Mouse (Mus musculus) spleen, adult 18-20 months (tissue): ENCODE measurements around the gene Nckap5.

Source experiments
- DNase-seq, 2 experiments: peaks; one replicate each; pipeline ENCODE4 v3.0.0; 2022; ENCODE audit warnings: mixed read lengths in 2 of 2

The Nckap5 gene

DNA sequence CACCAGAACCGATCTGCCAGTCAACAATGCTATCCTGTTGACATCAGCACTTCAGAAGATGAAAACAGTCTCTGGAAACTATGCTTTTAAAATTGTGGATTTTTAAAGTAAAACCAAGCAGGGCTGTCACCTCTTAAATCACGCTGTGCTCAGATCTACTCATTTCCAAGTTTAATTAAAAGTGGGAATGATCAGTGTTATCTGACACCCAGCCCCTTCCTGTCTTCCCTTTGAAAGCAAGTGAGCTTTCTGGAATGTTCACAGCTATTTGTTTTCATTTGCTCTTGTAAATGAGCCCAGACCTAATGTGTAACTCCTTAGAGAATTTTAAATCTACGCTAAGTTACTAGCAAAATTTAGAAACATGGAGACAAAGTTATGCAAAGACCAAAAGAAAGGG, 491.3 kb downstream of the Nckap5 start:
- no peak for DNase-seq

DNA sequence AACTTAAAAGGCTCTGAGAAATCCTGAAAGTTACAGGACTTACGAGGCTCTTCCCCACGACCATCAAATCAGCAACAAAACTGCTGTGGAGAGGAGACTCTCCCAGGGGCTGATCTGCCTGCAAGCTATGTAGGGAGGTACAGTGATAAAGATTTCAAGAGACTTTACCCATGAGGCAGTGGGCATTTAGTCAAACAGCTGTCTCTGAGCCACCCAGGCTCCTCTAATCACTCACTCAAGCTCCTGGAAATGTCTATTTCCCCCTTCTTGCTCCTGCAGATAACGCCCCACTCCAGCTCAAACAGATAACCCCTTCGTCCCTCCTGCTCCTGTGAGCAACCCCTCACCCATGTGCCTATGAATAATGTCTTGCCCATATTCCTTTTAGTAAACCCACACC, 496.4 kb downstream of the Nckap5 start:
- DNase-seq: no peak

DNA sequence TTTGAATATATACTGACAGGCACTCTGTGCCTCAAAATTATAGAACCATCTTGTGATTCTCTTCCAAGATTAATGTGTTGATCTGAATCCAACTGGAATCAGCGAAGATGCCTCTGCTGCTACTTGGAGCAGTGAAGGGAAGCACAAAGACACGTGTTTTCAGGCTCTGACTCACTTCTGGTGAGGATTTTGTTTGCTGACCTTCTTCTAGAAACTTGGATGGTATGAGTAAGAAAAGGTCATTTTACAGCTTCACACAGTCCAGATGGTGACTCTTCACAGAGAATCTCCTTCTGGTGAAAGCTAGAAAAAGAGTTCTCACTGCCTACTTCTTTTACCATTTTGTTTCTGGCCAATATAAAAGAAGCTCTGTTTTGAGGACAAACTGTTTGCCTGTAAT, 498.6 kb downstream of the Nckap5 start:
- no peak for DNase-seq

DNA sequence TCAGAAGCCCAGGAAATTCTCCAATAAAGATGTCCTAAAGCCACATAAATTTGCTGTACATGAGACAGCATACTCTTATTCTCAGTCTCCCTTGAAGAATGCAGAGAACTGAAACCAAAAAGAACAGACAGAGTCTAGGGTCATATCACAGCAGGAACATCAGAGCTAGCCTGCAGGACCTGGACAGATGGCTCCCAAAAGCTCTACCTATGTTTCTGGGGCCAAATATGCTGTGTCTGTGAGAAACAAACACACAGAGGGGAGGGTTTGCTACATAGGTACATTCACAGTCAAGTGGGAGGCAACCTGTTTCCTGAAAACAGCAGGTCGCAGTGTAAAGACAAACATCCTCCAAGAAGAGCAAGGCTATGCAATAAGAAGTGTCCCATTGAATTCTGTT, 509.9 kb downstream of the Nckap5 start:
- DNase-seq: no peak

DNA sequence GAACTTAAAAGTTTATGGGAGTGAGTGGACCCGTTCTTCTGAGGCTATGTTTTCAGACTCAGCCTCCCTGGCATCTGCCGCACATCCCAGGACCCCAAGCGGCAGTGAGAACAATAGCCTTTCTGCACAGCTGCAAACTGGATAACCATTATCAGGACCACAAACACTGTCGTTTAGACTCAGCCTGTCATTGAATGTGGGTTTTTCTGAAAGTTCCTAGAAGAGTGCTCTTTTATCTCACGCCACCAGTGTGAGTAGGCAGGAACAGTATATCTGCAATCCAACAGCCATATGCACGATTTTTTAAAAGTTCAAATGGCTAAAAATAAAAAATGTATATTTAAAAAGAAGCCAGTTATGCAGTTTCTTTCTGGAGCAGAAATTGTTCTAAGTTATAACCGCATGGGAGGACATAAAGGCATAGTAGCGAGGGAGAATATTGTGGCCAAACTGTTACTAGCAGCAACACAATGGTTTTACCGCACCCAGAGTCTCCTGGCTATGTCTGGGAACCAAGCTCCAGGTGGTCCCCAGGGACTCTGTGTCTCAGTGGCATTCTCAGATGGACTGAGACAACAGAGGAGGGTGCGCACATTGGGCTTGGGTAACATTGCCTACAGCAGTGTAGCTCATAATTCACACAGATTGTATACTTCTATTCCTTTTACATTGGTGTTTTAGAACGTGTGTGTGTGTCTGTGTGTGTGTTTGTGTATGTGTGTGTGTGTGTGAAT, 512.6 kb downstream of the Nckap5 start:
- no peak for DNase-seq

DNA sequence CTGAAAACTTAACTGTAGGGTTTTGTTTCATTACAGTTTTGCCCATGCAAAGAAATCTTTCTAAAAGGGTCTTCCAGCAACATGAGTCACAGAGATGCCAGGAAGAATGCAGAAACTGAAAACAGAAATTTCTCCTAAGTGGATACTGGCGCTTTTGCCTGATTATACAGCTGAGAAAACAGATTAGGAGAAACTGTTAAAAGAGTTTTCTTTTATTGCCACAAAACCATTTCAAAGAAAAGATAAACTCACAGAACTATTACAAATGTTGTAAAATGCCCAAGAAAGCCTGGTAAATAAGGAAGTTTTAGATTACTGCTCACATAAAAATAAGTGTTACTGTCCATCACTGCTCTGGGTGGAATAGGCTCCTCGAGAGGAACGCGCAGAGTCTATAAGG, 513.3 kb downstream of the Nckap5 start:
- no peak for DNase-seq

DNA sequence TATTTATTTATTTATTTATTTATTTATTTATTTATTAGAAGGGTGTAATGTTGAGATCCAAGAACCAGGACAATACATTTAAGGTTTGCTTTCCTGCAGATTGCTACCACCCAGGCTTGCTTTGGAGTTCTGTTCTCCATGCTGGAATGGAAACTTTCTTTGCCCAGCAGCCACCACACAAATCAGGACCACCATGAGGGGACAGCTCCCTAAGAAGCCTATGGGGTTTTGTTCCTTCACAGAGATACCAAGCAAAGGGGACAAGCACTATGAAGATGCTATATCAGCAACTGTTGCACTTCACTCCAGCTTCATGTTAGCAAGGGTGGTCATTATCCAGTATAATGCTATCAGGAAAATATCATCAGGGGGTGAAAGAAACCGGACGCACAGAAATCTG, 513.7 kb downstream of the Nckap5 start:
- no peak for DNase-seq

DNA sequence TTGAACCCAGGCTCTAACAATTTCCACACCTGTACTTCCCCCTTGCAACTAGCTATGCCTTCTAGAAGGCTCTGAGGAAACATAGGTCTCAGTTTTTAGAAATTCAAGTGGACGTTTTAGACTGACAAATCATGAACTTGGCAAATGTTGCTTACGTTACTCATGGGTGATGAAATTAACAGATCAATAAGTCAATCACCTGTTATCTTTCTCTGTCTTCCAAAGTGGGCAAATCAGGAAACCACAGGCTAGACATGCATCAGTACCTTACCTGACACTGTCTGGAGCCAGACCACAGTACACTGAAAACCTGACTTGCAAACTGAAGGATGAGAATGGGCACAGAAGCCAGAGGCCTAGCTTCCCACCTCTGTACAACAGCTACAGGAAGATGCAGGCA, 529.5 kb downstream of the Nckap5 start:
- no peak for DNase-seq

DNA sequence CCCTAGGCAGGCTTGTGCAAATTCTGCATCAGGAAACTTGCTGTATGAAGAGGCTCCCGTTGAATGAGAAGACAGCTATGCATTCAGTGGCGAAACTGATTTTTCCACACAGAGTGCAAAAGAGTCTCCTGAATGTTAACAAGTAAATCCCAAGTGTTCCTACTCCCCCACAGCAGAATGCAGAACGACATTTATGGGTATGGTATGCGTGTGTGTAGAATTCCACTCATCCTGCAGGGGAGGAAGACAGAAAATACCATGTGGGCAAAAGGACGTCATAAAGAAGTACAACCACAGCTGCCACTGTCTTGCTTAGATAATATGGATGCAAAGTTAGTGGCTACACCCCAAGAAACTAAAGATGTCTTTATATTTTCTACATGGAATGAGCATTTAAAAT, 565.7 kb downstream of the Nckap5 start:
- no peak for DNase-seq

DNA sequence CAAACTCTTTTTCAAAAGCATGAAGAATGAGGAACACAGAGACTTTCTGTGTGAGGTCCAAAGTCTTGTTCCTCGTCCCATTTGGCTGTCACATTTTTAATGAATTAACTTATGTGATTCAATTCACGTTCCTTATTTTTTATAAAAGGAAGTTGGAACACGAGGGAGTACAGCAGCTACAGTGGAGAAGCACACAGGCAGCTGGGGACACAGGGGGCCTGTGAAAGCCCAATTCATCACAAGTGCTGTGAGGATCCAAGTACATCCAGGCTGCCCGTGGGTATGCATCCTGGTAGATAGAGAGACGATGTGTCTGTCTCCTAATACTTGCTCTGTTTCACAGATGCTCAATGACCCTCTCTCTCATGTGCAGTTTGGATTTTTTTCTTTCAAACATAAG, 576.2 kb downstream of the Nckap5 start:
- DNase-seq: no peak

DNA sequence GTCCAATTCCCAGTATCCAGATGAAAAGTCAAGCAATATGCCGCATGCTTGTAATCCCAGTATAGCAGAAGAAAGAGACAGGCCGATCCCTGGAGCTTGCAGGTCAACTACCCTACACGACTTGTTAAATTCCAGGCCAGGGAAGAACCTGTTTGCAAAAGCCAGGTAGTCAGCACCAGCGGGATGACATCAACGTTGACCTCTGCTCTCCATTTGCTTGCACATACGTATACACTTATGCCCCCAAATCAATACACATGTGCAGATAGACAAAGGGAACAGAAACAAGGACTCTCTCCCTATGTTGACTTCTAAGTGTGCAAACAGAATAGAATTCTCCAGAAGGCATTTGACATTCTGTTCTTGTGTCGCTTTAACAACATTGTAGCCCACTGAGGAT, 576.7 kb downstream of the Nckap5 start:
- DNase-seq: no peak

DNA sequence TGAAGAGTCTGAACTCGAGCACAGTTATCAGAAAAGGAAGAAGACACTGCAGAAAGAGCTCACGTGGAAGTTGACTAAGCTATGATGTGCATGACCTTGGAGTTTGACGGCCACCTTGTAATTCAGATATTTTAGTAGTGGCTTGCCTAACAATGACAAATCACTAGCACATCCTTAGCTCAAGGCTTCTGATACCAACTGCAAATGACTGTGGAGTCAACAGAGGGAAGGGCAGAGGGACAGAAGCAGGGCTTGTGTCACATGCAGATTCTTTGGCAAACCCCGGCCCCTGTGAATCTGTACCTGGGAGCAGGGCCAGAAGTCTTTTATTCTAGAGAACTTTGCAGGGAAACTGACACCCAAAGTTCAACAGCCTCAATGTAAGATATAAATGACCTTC, 597.4 kb downstream of the Nckap5 start:
- DNase-seq: no peak

DNA sequence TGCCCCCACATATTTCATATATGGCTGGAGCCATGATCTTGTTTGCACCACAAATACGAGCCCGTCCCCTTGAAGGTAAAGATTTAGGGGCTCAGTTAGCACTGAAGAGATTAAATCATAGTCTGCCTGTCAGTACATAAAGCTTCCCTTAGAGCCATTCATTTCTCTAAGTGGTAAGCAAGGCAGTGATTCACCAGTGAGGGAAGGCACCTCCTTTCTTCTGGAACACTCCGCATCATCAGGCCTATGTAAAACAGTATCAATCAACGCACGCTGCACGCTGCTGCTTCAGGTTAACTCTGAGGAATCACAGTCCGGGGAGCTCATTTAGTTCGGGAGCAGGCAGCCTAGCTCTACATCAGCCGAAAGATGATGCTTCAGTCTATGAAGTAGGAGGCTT, 599.4 kb downstream of the Nckap5 start:
- DNase-seq: no peak

DNA sequence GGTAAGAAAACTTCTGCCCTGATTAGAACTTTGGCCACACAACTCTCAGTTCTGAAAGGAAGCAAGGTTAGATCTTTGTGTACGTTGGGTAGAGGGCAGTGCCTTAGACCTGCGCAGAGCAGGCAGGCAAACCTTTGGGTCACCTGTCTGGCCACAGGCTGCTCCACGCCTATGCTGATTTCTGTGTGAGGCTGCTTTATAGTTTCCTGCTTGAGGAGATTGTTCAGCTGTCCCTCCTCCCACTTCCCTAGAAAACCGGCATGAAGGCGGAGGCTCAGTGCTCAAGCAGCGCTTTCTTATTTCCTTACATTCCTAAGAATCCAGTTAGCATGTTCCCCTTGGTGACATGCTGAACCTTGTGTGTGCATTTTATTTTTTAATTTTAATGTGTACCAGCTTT, 620.4 kb downstream of the Nckap5 start:
- DNase-seq: no peak

DNA sequence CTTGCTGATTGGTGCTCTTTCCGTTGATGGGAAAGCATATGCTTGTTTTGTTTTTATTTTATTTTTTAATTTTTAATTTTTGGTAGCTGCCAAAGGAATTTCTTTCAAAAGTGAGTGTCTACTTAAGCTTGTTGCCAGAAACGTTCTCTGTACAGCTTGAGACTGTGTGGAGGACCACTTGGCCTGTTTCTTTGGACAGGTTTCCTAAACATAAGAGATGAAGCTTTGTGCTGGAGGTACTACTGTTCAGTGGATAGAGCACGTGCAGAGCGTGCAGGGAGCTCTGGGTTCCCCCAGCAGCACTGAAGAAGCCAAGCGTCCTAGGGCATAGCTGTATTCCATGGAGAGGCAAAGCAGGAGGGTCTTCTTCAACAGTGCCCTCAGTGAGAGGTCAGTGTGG, 620.9 kb downstream of the Nckap5 start:
- no peak for DNase-seq

DNA sequence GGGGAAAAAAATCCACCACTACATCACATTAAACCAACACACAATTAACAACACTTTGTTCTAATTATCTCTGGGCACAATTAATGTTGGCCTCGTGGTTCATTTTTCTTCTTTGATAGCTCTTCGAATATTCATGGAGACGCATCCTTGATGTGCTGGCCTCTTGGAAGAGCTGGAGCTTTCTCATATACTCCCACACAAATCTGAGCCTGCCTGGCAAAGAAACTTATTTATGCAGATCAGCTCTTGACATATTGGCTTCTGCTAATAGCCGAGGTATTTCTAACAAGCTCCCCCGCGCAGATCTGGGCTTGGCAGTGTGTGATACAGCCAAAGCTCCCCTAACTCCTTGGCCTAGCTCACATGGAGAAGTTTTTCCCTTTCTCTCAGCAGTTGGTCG, 621.5 kb downstream of the Nckap5 start:
- no peak for DNase-seq

DNA sequence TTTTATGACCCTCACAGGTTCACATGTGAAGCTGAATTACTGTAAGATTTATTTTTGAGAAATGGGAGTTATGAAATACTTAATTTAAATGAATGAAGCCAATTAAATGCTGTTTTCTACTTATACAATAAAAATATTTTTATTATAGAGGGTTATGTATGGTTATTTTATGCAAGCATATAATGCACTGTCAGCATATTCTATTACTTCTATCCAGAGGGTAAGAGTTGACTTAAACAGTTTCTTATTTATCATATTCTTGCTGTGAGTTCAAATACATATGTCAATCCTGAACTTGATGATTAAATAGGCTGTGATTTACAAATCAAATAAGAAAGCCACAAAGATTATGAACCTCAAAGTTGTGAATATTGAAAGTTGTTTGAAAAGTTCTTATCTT, 633.7 kb downstream of the Nckap5 start:
- no peak for DNase-seq

DNA sequence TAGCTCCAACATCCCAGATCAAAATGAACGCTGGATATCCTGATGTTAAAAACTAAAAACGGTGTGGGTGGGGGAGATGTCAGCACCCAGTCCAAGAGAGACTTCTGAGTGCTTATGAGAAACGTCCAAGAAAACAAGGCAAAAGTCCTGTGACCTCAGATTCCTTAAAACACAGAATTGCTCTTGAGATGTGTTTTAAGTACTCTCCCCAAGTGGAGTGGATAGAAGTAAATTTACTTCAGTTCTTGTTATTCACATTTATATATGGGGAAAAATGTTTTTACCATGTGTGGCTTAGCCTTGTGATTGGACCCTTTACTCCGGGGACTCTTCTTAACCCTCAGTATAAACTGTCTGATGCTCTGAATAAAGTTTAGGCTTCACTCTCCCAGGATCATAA, 640.2 kb downstream of the Nckap5 start:
- no peak for DNase-seq

DNA sequence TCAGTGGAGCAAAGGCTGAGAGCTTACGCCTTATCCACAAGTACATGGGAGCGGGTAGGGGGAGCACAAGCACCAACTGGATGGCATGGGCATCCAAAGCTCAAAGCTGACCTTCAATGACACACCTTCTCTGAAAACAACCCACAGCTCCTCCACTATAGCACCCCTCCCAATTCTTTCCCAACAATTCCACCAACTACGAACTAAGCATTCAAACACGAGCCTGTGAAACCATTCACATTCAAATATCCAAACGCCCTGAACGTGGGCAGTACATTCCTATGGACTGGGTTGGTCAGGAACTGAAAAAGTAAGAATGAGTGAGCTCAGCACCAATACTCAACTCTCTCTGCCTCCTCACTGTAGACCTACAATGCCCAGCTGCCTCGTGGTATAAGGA, 646.8 kb downstream of the Nckap5 start:
- no peak for DNase-seq

DNA sequence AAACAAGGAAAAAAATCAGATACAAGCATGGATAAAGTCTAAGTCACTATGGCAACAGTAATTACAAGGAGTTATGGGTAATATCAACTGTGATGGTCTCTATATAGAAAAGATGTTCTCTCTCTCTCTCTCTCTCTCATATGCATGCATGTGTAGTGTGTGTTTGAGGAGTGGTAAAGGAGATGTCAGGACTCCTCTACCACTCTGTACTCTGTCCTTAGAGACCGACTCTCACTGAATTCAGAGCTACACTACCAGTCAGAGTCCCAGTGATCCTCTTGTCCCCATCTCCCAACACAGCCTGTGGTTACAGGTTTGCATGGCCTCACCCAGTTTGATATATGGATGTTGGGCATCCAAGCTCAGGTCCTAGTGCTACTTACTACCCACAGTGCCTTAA, 662.0 kb downstream of the Nckap5 start:
- no peak for DNase-seq

DNA sequence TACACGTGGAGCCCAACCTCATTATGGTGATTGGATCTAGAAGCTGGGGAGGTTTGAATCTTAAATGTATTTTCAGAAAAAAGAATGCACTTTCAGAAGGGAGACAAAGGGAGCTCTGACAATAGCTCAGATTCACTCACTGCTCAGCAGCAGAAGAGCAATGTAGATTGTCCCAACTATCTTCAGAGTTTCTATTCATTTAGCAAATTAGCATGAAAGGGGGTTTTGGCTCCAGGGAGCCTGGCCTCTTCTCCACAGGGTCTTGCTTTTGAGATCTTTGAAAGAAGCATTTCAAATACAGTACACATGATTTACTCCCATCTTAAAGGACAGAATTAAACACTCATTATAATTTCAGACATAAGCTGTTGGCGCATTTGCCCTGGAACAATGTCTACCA, 662.5 kb downstream of the Nckap5 start:
- DNase-seq: no peak

DNA sequence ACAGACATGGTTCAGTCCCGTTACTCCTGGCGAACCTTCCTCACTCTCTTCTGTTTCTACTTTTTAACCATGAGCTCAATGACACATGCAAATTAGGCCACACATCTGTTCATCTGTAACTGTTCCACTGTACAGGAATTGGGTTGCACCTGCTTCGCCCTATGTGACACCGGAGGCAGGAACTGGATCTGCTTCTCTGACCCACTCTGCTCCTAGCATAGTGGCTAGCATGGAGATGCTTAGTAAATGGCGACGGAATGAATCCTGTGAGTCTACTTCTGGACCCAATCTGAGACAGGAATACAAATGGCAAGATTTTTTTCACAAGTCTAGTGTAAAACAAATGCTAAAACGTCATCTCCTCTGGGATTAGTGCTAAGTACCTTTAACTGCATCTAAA, 663.1 kb downstream of the Nckap5 start:
- no peak for DNase-seq

DNA sequence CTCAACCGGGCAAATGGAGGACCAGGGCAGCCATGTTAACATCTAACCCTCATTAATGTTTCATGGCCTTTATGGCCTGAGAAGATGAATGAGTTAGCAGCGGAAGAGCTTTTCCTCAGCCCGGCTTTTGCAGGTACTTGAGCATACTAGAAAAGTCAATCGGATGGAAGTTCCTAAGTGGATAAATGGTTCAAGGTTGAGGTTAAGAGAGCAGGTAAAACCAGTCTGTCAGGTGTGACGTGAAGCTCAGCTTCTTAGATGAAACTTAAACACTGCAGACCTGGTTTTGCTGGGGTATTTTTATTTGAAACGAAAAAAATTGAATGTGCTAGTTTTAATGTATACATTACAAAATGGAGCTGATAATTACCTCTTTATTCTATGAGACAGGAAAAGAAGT, 671.3 kb downstream of the Nckap5 start:
- DNase-seq: no peak

DNA sequence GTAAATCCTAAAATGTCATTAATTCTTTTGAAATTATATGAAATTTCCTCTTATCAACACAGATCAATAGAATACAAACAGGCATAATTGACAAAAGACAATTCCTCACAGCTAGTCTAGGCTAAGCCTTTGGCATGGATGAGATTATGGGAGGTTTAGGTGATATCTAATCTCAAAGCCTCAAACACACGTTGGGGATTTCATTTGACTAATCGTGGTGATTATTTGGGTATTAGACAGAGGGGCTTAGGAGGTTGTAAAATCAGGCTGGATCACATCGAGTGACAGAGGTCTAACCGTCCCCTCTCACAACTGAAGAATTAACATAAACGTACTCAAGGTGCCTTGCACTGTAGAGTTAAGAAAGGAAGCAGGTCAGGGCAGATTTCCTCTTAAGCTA, 674.8 kb downstream of the Nckap5 start:
- DNase-seq: no peak

DNA sequence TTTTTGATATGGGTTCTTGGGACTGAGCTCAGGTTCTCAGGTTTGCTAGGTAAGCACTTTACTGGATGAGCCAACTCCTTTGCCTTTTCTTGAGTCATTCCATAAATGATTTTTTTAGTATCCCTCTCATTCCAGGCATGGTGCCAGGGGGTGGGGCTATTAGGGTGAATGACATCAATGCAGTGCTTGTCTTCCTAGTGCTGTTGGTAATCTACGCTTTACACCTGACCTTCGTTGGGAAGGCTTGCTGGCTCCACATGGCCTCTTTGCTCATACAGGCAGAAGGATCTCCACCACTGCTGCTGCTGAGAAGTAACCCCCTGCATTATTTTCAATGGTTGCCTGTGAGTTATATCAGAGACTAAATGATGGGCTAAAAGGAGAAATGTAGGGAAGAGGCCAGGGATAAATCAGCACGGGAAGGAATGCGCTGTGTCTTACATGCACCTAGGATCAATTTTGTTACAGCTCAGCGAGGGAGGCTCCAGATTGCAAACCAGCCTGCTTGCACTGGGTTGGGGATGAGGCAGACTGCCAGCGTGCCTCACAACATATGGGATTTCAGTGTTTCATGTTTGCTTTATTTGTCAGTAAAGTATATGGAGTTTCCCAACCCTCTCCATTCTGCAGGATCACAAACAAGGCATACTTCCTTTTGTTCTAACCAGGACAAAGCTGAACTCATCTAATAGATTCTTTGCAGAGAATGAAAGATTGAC, 676.9 kb downstream of the Nckap5 start:
- no peak for DNase-seq
